Mouse (Mus musculus): Measurements from ENCODE around the gene Gemin5. TPM values are rescaled to one million over a fixed set of nuclear protein-coding genes. Genes with fewer than 3 reads are reported as not detected.
A peak's percentile ranks its signal among the peaks of the same experiment; 100 is the strongest.
"Not testable (repeated sequence)": the region's sequence is repeated elsewhere in the genome, so short reads cannot be mapped to it uniquely, and the experiment has no call there.

Gene Gemin5
- polyA plus RNA-seq, 1 experiment, result 6.1 TPM

GRCm38 (mm10) chr11:58103697-58104306, 64.5 kb downstream of the Gemin5 start, which contains the start of gene Cnot8:
Gene Cnot8 (plus strand): TSS chr11:58104153.
- DNase-seq (ENCODE audit: low read depth in 1 of 2, low spot score in 2 of 2), result peak; percentile 96 to 99
- Histone ChIP-seq H3K36me3 (ENCODE audit: control insufficient read depth, insufficient read depth, low read length) (no peaks in the 10 kb centered on the region), H3K4me3 (ENCODE audit: extremely low read depth, insufficient read depth, insufficient read length) (peak within 1 kb of the TSS; percentile 83), H3K27ac (ENCODE audit: insufficient read depth, low read length) (peak within 1 kb of the TSS; percentile 89), H3K27me3 (ENCODE audit: control insufficient read depth, insufficient read depth, low read length) (no peaks in the 10 kb centered on the region), H3K4me1 (ENCODE audit: control insufficient read depth, insufficient read depth, insufficient read length) (peaks cover 14% of the 10 kb centered on the region; the same call in 1 of the 2 replicates)
- under 1% methylated on average over 55 of the region's 55 CpGs for WGBS
- TF ChIP-seq POLR2A (IDR thresholded peaks at IDR 0.05; ENCODE audit: low read depth, low read length), result peak; percentile 26
- TF ChIP-seq CTCF (IDR thresholded peaks at IDR 0.05; ENCODE audit: extremely low read depth, insufficient read depth, insufficient read length, insufficient replicate concordance), result no peak

DNA sequence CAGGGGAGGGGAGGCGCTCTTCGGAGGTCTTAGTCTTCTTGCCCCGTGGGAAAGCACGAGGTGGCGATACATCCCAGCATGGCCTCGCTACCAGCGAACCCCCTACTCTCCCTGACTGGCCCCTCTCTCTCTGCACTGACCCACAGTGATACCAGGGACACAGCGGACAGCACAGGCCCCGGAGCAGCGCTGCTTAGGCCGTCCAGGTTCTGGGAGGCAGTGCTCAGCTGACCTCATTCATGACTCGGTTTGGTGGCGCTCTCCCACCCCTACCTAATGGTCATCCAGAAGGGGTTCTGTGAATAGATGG, 65.0 kb downstream of the Gemin5 start:
- TF ChIP-seq CTCF (IDR thresholded peaks at IDR 0.05; ENCODE audit: extremely low read depth, insufficient read depth, insufficient read length, insufficient replicate concordance) (no peak), POLR2A (IDR thresholded peaks at IDR 0.05; ENCODE audit: low read depth, low read length) (no peak)
- peak in 1 of 2 experiments; percentile 15 for DNase-seq (ENCODE audit: low read depth in 1 of 2, low spot score in 2 of 2)
- H3K27me3 ChIP-seq (ENCODE audit: control insufficient read depth, insufficient read depth, low read length), result no peaks in the 10 kb centered on the region

GRCm38 (mm10) chr11:58102581-58103343, 65.6 kb downstream of the Gemin5 start:
- no peaks in the 10 kb centered on the region for H3K36me3 ChIP-seq (ENCODE audit: control insufficient read depth, insufficient read depth, low read length)

More for the DNA sequence above, 65.0 kb downstream of the Gemin5 start:
- H3K27ac ChIP-seq (ENCODE audit: insufficient read depth, low read length), result peak overlapping the region; percentile 81
- H3K4me1 ChIP-seq (ENCODE audit: control insufficient read depth, insufficient read depth, insufficient read length), result peaks cover 14% of the 10 kb centered on the region; the same call in 1 of the 2 replicates
- WGBS, result 65% methylated on average over 13 of the region's 13 CpGs
- no peaks in the 10 kb centered on the region for H3K36me3 ChIP-seq (ENCODE audit: control insufficient read depth, insufficient read depth, low read length)
- H3K4me3 ChIP-seq (ENCODE audit: extremely low read depth, insufficient read depth, insufficient read length), result peak overlapping the region; percentile 42; the same call in 1 of the 2 replicates

DNA sequence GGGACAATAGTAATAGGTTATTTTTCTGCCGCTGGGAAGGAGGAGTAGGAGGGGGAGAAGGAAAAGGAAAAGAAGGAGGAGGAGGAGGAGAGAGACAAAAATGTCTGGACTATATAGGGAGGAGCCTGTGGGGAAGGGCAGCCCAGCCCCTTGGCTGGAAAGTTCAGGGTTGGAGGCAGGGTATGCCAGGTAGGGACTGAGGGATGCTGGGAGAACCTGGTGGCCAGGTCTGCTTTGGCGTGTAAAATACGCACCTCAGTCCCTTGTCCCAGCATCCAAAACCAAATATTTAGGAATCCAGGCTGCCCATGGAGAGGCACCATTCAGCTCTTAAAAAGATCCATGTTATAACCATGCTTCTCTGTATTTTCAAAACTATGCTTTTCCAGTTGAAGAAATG, 66.2 kb downstream of the Gemin5 start:
- DNase-seq (ENCODE audit: low read depth in 1 of 2, low spot score in 2 of 2), result no peak
- TF ChIP-seq CTCF (IDR thresholded peaks at IDR 0.05; ENCODE audit: extremely low read depth, insufficient read depth, insufficient read length, insufficient replicate concordance) (no peak), POLR2A (IDR thresholded peaks at IDR 0.05; ENCODE audit: low read depth, low read length) (no peak)
- peaks cover 17% of the 10 kb centered on the region; the same call in 1 of the 2 replicates for H3K4me1 ChIP-seq (ENCODE audit: control insufficient read depth, insufficient read depth, insufficient read length)
- WGBS, result 57% methylated on average over 3 of the region's 3 CpGs
- peak overlapping the region; percentile 71 for H3K27ac ChIP-seq (ENCODE audit: insufficient read depth, low read length)
- H3K27me3 ChIP-seq (ENCODE audit: control insufficient read depth, insufficient read depth, low read length), result no peaks in the 10 kb centered on the region
- no peak overlapping the region for H3K4me3 ChIP-seq (ENCODE audit: extremely low read depth, insufficient read depth, insufficient read length)
- H3K36me3 ChIP-seq (ENCODE audit: control insufficient read depth, insufficient read depth, low read length), result no peaks in the 10 kb centered on the region

More at GRCm38 (mm10) chr11:58102581-58103343, 65.6 kb downstream of the Gemin5 start:
- no peaks in the 10 kb centered on the region for H3K27me3 ChIP-seq (ENCODE audit: control insufficient read depth, insufficient read depth, low read length)
- H3K27ac ChIP-seq (ENCODE audit: insufficient read depth, low read length), result peak overlapping the region; percentile 81
- WGBS, result 46% methylated on average over 9 of the region's 9 CpGs
- peak; percentile 30 to 70 for DNase-seq (ENCODE audit: low read depth in 1 of 2, low spot score in 2 of 2)
- H3K4me1 ChIP-seq (ENCODE audit: control insufficient read depth, insufficient read depth, insufficient read length), result peaks cover 14% of the 10 kb centered on the region; the same call in 1 of the 2 replicates
- TF ChIP-seq POLR2A (IDR thresholded peaks at IDR 0.05; ENCODE audit: low read depth, low read length), result no peak; the same call in 1 of the 2 replicates
- TF ChIP-seq CTCF (IDR thresholded peaks at IDR 0.05; ENCODE audit: extremely low read depth, insufficient read depth, insufficient read length, insufficient replicate concordance), result no peak
- H3K4me3 ChIP-seq (ENCODE audit: extremely low read depth, insufficient read depth, insufficient read length), result no peak overlapping the region

DNA sequence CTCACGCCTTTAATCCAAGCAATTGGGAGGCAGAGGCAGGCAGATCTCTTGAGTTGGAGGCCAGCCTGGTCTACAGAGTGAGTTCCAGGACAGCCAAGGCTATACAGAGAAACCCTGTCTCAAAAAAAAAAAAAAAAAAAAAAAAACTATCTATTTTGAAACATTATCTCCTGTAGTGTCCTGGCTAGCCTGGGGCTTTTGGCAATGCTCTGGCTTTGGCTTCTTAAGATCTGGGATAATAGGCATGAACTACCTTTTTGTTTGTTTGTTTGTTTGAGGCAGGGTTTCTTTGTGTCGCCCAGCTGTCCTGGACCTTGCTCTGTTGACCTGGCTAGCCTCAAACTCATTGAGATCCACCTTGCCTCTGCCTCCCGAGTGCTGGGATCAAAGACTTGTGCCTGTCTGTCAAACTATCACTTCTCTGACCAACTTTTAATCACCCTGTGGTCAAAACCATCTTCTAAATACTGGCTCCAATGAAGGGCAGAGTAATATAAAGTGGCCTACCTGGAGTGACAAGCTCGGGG, 67.1 kb downstream of the Gemin5 start:
- WGBS, result 86% methylated on average over 4 of the region's 4 CpGs
- H3K27me3 ChIP-seq (ENCODE audit: control insufficient read depth, insufficient read depth, low read length), result no peaks in the 10 kb centered on the region
- no peaks in the 10 kb centered on the region for H3K36me3 ChIP-seq (ENCODE audit: control insufficient read depth, insufficient read depth, low read length)
- H3K4me1 ChIP-seq (ENCODE audit: control insufficient read depth, insufficient read depth, insufficient read length), result peaks cover 17% of the 10 kb centered on the region; the same call in 1 of the 2 replicates
- no peak for TF ChIP-seq CTCF (IDR thresholded peaks at IDR 0.05; ENCODE audit: extremely low read depth, insufficient read depth, insufficient read length, insufficient replicate concordance)
- TF ChIP-seq POLR2A (IDR thresholded peaks at IDR 0.05; ENCODE audit: low read depth, low read length), result no peak
- no peak overlapping the region for H3K27ac ChIP-seq (ENCODE audit: insufficient read depth, low read length)
- H3K4me3 ChIP-seq (ENCODE audit: extremely low read depth, insufficient read depth, insufficient read length), result no peak overlapping the region
- no peak for DNase-seq (ENCODE audit: low read depth in 1 of 2, low spot score in 2 of 2)

- no peaks in the 10 kb centered on the region for H3K36me3 ChIP-seq (ENCODE audit: control insufficient read depth, insufficient read depth, low read length)
- TF ChIP-seq CTCF (IDR thresholded peaks at IDR 0.05; ENCODE audit: extremely low read depth, insufficient read depth, insufficient read length, insufficient replicate concordance) (no peak), POLR2A (IDR thresholded peaks at IDR 0.05; ENCODE audit: low read depth, low read length) (no peak)
- peaks cover 17% of the 10 kb centered on the region; the same call in 1 of the 2 replicates for H3K4me1 ChIP-seq (ENCODE audit: control insufficient read depth, insufficient read depth, insufficient read length)
- H3K4me3 ChIP-seq (ENCODE audit: extremely low read depth, insufficient read depth, insufficient read length), result no peak overlapping the region
- WGBS, result 95% methylated on average over 2 of the region's 2 CpGs
- DNase-seq (ENCODE audit: low read depth in 1 of 2, low spot score in 2 of 2), result no peak
- H3K27me3 ChIP-seq (ENCODE audit: control insufficient read depth, insufficient read depth, low read length), result no peaks in the 10 kb centered on the region
- H3K27ac ChIP-seq (ENCODE audit: insufficient read depth, low read length), result no peak overlapping the region
These were observed 68.3 kb downstream of the Gemin5 start for GRCm38 (mm10) chr11:58100006-58100405.

DNA sequence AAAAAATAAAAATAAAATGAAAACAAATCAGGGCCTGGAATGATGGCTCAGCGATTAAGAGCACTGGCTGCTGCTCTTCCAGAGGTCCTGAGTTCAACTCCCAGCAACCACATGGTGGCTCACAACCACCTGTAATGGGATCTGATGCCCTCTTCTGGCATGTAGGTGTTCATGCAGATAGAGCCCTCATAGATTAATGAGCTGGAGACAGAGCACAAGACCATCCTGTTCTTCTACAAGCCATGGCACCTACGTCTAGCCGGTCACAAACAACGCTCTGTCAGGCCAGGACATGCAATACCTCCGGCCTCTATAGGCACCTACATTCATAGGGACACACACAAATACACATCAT, 70.0 kb downstream of the Gemin5 start:
- not testable (repeated sequence) for H3K4me3 ChIP-seq (ENCODE audit: extremely low read depth, insufficient read depth, insufficient read length); H3K27ac ChIP-seq (ENCODE audit: insufficient read depth, low read length); DNase-seq (ENCODE audit: low read depth in 1 of 2, low spot score in 2 of 2); H3K36me3 ChIP-seq (ENCODE audit: control insufficient read depth, insufficient read depth, low read length); H3K27me3 ChIP-seq (ENCODE audit: control insufficient read depth, insufficient read depth, low read length)
- WGBS, result 79% methylated on average over 5 of the region's 5 CpGs
- H3K4me1 ChIP-seq (ENCODE audit: control insufficient read depth, insufficient read depth, insufficient read length), result peaks cover 14% of the 10 kb centered on the region; the same call in 1 of the 2 replicates

All from spleen, adult 2 months (tissue).